Mouse (Mus musculus) hindbrain, embryonic 11.5 days (tissue): ENCODE measurements at regions not wholly inside any gene's neighbourhood (a gene's known extent, or its start where the extent isn't known, plus 50 kb on each side); places are given as distances from the start of the nearest gene placed in this dataset.

Source experiments
- ATAC-seq: fragments of 200-750 bp; cut with Nextera tagmentation; 2 replicates; pipeline ENCODE4 v1.8.0; 2017; ENCODE audit warnings: mild to moderate bottlenecking, moderate TSS enrichment, moderate library complexity; ENCODE audit not compliant: low FRiP score
- DNase-seq: peaks from one replicate; pipeline ENCODE4 v3.0.0-alpha.2; 2015; ENCODE audit warnings: low spot score
- H3K27ac ChIP-seq: fragments of 300-500 bp; sonication (generic); 2 replicates; pipeline ENCODE4 v1.5.1; 2014; ENCODE audit warnings: mild to moderate bottlenecking, low read depth, low read length
- H3K27me3 ChIP-seq: fragments of 300-500 bp; sonication (generic); 2 replicates; pipeline ENCODE4 v1.6.1; 2014; ENCODE audit warnings: mild to moderate bottlenecking, low read length, moderate library complexity, mixed read lengths; ENCODE audit not compliant: control insufficient read depth, insufficient read depth
- H3K36me3 ChIP-seq: fragments of 300-500 bp; sonication (generic); 2 replicates; pipeline ENCODE4 v1.6.1; 2014; ENCODE audit warnings: mild to moderate bottlenecking, low read length, moderate library complexity, mixed read lengths; ENCODE audit not compliant: control insufficient read depth, insufficient read depth
- H3K4me1 ChIP-seq: fragments of 300-500 bp; sonication (generic); replicated peaks from 2 replicates; pipeline ENCODE4 v1.6.1; 2014; ENCODE audit warnings: low read length, mixed read lengths; ENCODE audit not compliant: control insufficient read depth, insufficient read depth
- H3K4me2 ChIP-seq: fragments of 300-500 bp; sonication (generic); replicated peaks from 2 replicates; pipeline ENCODE4 v1.6.1; 2014; ENCODE audit warnings: mild to moderate bottlenecking, low read depth, low read length
- H3K4me3 ChIP-seq: fragments of 300-500 bp; sonication (generic); 2 replicates; pipeline ENCODE4 v1.5.1; 2014; ENCODE audit warnings: low read depth, low read length
- H3K9ac ChIP-seq: fragments of 300-500 bp; sonication (generic); 2 replicates; pipeline ENCODE4 v1.6.1; 2014; ENCODE audit warnings: low read depth, low read length
- H3K9me3 ChIP-seq: fragments of 300-500 bp; sonication (generic); 2 replicates; pipeline ENCODE4 v1.6.1; 2016; ENCODE audit warnings: low read length; ENCODE audit not compliant: control insufficient read depth
- WGBS: fragments of 180-500 bp; shearing (Covaris S2); extraction: QIAGEN DNeasy Blood & Tissue Kit; methylation state at CpG from one replicate; pipeline ENCODE4 v1.1.7; 2014; 5-methylcytosine and 5-hydroxymethylcytosine counted together

DNA sequence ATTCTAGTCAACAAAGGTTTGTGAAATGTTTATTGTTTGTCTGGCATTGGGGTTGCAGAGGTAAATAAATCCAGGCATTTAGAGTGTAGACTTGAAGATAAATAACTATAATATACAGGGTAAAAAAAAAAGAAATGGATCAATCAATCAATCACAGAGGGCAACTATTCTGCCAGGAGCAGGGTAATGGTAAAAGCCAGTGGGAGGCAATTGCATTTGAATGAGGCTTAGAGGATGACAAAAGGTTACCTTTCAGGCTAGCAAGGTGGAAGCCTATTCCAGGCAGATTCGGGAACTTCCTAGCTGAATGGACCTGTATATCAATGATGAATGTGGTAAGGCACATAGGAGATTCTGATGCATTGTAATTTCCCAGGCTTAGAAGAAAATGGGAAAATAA lies 557.6 kb downstream of the Cdk5rap2 start:
- H3K9ac ChIP-seq = no peak overlapping the region
- DNase-seq (no peak), ATAC-seq (no peak)
- WGBS = 32% methylated on average over 1 of the region's 1 CpGs
- H3K9me3 ChIP-seq = no peaks in the 10 kb centered on the region
- H3K4me3 ChIP-seq = no peak overlapping the region
- no peaks in the 10 kb centered on the region for H3K36me3 ChIP-seq
- no peaks in the 10 kb centered on the region for H3K4me1 ChIP-seq
- no peak overlapping the region for H3K4me2 ChIP-seq
- H3K27ac ChIP-seq = no peak overlapping the region
- H3K27me3 ChIP-seq = no peaks in the 10 kb centered on the region

DNA sequence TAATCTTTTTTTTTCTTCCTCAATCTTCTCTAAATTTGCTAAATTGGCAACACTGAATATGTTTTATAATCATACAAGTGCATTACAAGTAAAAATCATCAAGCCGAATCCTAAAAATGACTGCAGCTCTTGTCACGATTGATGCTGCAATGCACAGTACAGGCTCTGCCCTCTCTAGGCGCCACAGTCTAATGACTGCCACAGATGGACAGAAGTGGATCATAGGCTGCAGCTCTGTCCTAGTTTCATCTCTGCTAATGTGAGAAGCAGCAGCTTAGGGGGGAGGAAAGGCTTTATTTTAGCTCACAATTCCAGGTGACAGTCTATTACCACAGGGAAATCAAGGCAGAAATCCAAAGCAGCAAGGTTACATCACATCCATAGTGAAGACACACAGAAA lies 560.8 kb downstream of the Cdk5rap2 start:
- H3K4me3 ChIP-seq = no peak overlapping the region
- no peak overlapping the region for H3K9ac ChIP-seq
- no peaks in the 10 kb centered on the region for H3K27me3 ChIP-seq
- 89% methylated on average over 3 of the region's 3 CpGs for WGBS
- H3K27ac ChIP-seq = no peak overlapping the region
- H3K4me2 ChIP-seq = no peak overlapping the region
- DNase-seq (no peak), ATAC-seq (no peak)
- H3K36me3 ChIP-seq = no peaks in the 10 kb centered on the region
- H3K9me3 ChIP-seq = no peaks in the 10 kb centered on the region
- no peaks in the 10 kb centered on the region for H3K4me1 ChIP-seq

DNA sequence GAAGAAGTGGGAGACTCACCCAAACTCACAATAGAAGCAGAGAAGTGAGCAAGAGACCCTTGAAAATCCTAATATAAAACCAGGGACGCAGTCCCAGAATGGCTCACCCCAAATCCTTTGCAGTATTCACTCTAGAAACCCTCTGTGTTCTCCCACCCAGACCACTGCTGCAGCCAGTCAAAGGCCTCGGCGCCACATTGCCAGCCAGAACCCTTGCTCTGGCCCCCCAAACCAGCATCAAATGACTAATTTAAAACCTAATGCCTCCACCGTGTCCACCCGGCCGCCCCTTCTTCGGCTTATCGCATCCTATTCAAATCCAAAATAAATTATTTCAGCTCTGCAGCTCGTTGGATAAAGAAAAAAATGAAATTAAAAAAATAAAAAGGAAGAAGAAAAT lies 570.4 kb downstream of the Cdk5rap2 start:
- Histone ChIP-seq H3K4me2 (no peak overlapping the region), H3K27ac (no peak overlapping the region), H3K9ac (no peak overlapping the region), H3K4me1 (no peaks in the 10 kb centered on the region), H3K4me3 (no peak overlapping the region), H3K36me3 (no peaks in the 10 kb centered on the region), H3K9me3 (no peaks in the 10 kb centered on the region), H3K27me3 (no peaks in the 10 kb centered on the region)
- no peak for DNase-seq
- WGBS = 72% methylated on average over 9 of the region's 9 CpGs
- no peak for ATAC-seq

DNA sequence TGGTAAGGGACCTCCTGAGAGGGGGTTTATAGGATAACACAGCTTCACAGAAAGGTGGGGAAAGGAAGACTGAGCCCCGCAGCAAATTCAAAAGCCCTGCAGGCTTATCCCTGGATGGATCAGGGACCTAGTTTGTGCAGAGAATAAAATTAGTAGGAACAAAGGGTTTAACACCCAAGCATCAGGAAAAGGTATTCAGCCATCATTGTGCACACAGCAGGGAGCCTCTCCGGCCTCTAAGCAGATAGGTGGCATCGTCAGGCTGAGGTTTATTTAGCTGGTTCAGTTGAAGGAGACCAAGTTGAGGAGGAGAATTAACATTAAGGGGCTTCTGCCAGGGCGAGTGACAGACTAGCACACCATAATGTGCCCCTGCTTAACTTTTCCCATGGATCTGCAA lies 571.3 kb downstream of the Cdk5rap2 start:
- Histone ChIP-seq H3K4me3 (no peak overlapping the region), H3K4me2 (no peak overlapping the region), H3K27me3 (no peaks in the 10 kb centered on the region), H3K9me3 (no peaks in the 10 kb centered on the region), H3K36me3 (no peaks in the 10 kb centered on the region), H3K9ac (no peak overlapping the region), H3K4me1 (no peaks in the 10 kb centered on the region), H3K27ac (no peak overlapping the region)
- DNase-seq = no peak
- WGBS = 36% methylated on average over 4 of the region's 4 CpGs
- ATAC-seq = no peak

DNA sequence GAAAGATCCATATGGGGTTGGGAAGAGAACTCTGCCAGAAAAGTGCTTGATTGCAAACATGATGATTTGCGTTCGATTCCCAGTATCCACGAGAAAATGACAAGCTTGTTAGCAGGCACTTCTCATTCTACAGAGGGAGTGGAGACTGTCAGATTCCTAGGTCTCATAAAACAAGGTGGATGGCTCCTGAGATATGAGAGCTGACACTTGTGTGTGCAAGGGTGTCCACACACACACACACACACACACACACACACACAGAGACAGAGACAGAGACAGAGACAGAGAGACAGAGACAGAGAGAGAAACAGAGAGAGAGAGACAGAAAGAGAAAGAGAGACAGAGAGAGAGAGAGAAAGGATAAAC lies 585.4 kb downstream of the Cdk5rap2 start:
- 29% methylated on average over 3 of the region's 3 CpGs for WGBS
- no peaks in the 10 kb centered on the region for H3K9me3 ChIP-seq
- DNase-seq = no peak
- H3K9ac ChIP-seq = no peak overlapping the region
- H3K4me2 ChIP-seq = no peak overlapping the region
- H3K4me1 ChIP-seq = peaks cover 3% of the 10 kb centered on the region; the same call in 1 of the 2 replicates
- 0 out of 2 replicates have a peak, but pooled peaks have one; percentile 26 for ATAC-seq
- H3K27ac ChIP-seq = no peak overlapping the region
- no peaks in the 10 kb centered on the region; the same call in 1 of the 2 replicates for H3K27me3 ChIP-seq
- no peak overlapping the region for H3K4me3 ChIP-seq
- H3K36me3 ChIP-seq = no peaks in the 10 kb centered on the region

DNA sequence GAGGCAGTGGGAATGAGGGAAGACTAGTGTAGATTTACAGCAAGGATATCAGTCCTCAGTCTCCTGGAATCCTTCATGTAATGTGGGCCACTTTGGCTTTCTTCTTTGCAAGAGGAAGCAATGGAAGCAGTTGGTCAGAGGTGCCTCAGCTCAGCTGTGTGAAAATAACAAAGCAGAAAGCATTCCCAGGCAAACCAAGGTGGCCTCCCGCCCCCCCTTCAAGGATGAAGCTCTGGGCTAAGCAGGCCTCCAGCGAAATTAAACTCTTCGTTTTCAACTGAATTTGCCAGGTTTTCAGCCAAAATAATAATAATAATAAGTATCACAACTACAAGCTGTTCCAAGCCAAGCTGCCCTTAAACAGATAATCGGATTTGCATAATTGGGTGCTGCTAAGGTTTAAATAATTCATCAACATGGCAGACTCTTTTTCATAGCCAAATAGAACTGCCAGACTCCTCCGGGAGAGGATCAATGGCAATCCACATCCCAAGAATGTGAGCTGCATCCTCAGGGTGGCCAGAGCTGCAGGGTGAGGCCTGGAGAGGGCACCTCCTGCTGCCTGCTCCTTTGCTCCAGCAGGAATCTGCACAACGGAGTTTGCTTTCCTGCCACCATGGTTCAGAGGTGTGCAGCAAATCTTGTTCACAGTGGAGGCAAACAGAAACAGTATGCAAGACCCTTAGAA lies 585.9 kb downstream of the Cdk5rap2 start:
- H3K27ac ChIP-seq = no peak overlapping the region; the same call in 1 of the 2 replicates

DNA sequence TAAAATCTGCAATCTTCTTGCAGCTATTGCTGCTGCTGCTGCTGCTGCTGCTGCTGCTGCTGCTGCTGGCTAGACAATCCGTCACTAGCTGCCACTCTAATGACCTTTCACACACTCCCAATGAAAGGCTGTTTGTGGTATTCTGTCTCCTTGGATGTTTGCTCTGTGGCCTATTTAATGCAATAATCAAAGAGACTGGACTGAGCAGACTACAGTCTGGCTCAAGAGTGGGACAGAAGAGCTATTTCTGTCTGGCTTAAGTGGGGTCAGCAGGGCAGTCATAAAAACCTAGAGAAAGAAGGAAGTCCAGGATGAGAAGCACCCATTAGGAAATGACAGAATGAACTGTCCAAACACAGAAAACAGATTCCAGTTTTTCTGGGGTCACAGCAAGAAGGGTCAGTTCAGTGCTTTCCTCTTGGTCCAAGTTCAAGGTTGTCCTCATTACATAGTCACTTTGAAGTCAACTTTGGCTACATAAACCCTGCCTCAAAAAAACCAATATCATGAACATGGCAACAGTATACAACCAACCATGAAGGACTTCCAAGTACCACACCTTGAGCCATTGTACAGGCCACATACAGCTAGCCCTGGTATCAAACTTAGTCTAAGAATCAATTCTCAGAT lies 586.8 kb downstream of the Cdk5rap2 start:
- H3K9me3 ChIP-seq = no peaks in the 10 kb centered on the region
- H3K9ac ChIP-seq = no peak overlapping the region
- DNase-seq = peak; percentile 40
- no peak overlapping the region for H3K4me2 ChIP-seq
- H3K4me3 ChIP-seq = no peak overlapping the region
- no peaks in the 10 kb centered on the region for H3K36me3 ChIP-seq
- peak; percentile 64 for ATAC-seq
- WGBS = 4% methylated on average over 1 of the region's 1 CpGs
- peaks cover 2% of the 10 kb centered on the region; the same call in 1 of the 2 replicates for H3K27me3 ChIP-seq
- peaks cover 3% of the 10 kb centered on the region; the same call in 1 of the 2 replicates for H3K4me1 ChIP-seq
- H3K27ac ChIP-seq = no peak overlapping the region; the same call in 1 of the 2 replicates

More for the DNA sequence above, 585.9 kb downstream of the Cdk5rap2 start:
- ATAC-seq (peak; percentile 57), DNase-seq (peak; percentile 26)
- Histone ChIP-seq H3K4me1 (peaks cover 3% of the 10 kb centered on the region; the same call in 1 of the 2 replicates), H3K4me2 (no peak overlapping the region), H3K9ac (no peak overlapping the region), H3K9me3 (no peaks in the 10 kb centered on the region), H3K36me3 (no peaks in the 10 kb centered on the region), H3K27me3 (peaks cover 2% of the 10 kb centered on the region; the same call in 1 of the 2 replicates), H3K4me3 (no peak overlapping the region)
- 15% methylated on average over 6 of the region's 6 CpGs for WGBS

DNA sequence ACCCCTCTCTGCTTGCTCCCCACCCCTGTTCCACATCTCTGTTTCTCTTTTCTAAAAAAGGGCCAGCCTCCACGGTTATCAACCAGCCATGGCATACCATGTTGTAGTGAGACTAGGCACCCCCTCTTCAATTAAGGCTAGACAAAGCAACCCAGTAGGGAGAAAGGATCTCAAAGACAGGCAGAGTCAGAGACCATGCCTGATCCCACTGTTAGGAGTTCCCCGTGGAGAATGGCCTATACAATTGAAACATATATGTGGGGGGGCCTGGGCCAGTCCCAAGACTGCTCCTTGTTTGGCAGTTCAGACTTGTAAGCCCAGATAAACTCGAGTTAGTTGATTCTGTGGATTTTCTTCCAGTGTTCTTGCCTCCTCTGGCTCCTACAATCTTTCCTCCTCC lies 591.4 kb downstream of the Cdk5rap2 start:
- peaks cover 2% of the 10 kb centered on the region; the same call in 1 of the 2 replicates for H3K27me3 ChIP-seq
- no peak overlapping the region for H3K4me3 ChIP-seq
- H3K36me3 ChIP-seq = no peaks in the 10 kb centered on the region
- no peak overlapping the region for H3K27ac ChIP-seq
- H3K9ac ChIP-seq = no peak overlapping the region
- no peaks in the 10 kb centered on the region; the same call in 1 of the 2 replicates for H3K4me1 ChIP-seq
- DNase-seq (no peak), ATAC-seq (peak; percentile 73)
- WGBS = 26% methylated on average over 3 of the region's 3 CpGs
- no peak overlapping the region for H3K4me2 ChIP-seq
- H3K9me3 ChIP-seq = no peaks in the 10 kb centered on the region
